Comparison of ENCODE assay signal across 29 mouse cellular contexts in the genomic region with DNA sequence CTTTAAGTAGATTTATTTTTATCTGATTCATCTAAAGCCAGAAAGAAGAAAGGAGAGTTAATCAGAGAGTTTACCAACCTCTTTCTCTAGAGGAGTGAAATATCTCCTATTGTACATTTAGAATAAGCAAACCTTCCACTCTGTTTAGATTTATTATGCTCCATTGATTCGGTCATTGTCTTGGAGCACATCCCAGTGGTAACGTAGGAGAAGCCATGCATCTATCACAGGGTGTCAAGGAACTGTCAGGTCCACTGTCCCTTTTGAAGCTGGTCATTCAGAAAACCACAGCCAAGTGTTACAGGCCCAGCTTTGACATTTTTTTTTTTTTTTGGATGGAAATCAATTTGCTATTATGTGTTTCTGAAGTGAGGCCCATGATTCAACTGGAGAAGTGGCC.
DNase-seq lines count a peak whose midpoint lies in the region; ATAC-seq and TF ChIP-seq lines count a peak whose summit lies in the region.
"Had no signal": no experiment of that assay in that cellular context is flagged by ENCODE, and none has a peak within 500 bp of the region (broad histone marks: within the 10 kb centered on the region; RNA-seq: fewer than 3 reads in every experiment).

No protein-coding gene starts in this region.

- no peaks in the 10 kb centered on the region for H3K9me3 ChIP-seq in lung, embryonic 14.5 days (ENCODE audit: low read depth, low read length)
- H3K9me3 ChIP-seq in neural tube, embryonic 15.5 days (replicated peaks): no peaks in the 10 kb centered on the region
- no peaks in the 10 kb centered on the region for H3K9me3 ChIP-seq in forebrain, embryonic 15.5 days
- no peaks in the 10 kb centered on the region for H3K9me3 ChIP-seq in hindbrain, embryonic 14.5 days (ENCODE audit: control insufficient read depth, low read length)
- H3K9me3 ChIP-seq: heart, embryonic 10.5 days; heart, embryonic 15.5 days; limb, embryonic 10.5 days; limb, embryonic 15.5 days; liver, embryonic 13.5 days; midbrain, embryonic 12.5 days; neural tube, embryonic 12.5 days had no signal

- no peak overlapping the region for H3K4me3 ChIP-seq in lung, embryonic 14.5 days (ENCODE audit: low read depth, low read length)
- H3K4me3 ChIP-seq in neural tube, embryonic 15.5 days (replicated peaks): no peak overlapping the region
- H3K4me3 ChIP-seq in forebrain, embryonic 15.5 days: no peak overlapping the region
- no peak overlapping the region for H3K4me3 ChIP-seq in hindbrain, embryonic 14.5 days (replicated peaks; ENCODE audit: low read length)
- H3K4me3 ChIP-seq: erythroblast, embryonic 14.5 days; heart, embryonic 10.5 days; heart, embryonic 15.5 days; limb, embryonic 10.5 days; limb, embryonic 15.5 days; liver, embryonic 13.5 days; midbrain, embryonic 12.5 days; neural tube, embryonic 12.5 days had no signal

- H3K4me2 ChIP-seq in lung, embryonic 14.5 days: no peak overlapping the region
- no peak overlapping the region for H3K4me2 ChIP-seq in neural tube, embryonic 15.5 days
- no peak overlapping the region for H3K4me2 ChIP-seq in forebrain, embryonic 15.5 days (replicated peaks)
- H3K4me2 ChIP-seq in hindbrain, embryonic 14.5 days (replicated peaks): no peak overlapping the region
- H3K4me2 ChIP-seq: heart, embryonic 15.5 days; limb, embryonic 15.5 days; liver, embryonic 13.5 days; midbrain, embryonic 12.5 days; neural tube, embryonic 12.5 days had no signal

- H3K4me1 ChIP-seq in lung, embryonic 14.5 days (ENCODE audit: insufficient read depth): no peaks in the 10 kb centered on the region
- H3K4me1 ChIP-seq in neural tube, embryonic 15.5 days: no peaks in the 10 kb centered on the region
- H3K4me1 ChIP-seq in forebrain, embryonic 15.5 days: no peaks in the 10 kb centered on the region
- H3K4me1 ChIP-seq in hindbrain, embryonic 14.5 days (replicated peaks; ENCODE audit: control insufficient read depth, insufficient read depth, low read length): no peaks in the 10 kb centered on the region
- H3K4me1 ChIP-seq: heart, embryonic 10.5 days; heart, embryonic 15.5 days; limb, embryonic 10.5 days; limb, embryonic 15.5 days; liver, embryonic 13.5 days; midbrain, embryonic 12.5 days; neural tube, embryonic 12.5 days had no signal

- H3K36me3 ChIP-seq in lung, embryonic 14.5 days (ENCODE audit: insufficient read depth): no peaks in the 10 kb centered on the region
- no peaks in the 10 kb centered on the region for H3K36me3 ChIP-seq in neural tube, embryonic 15.5 days
- no peaks in the 10 kb centered on the region for H3K36me3 ChIP-seq in forebrain, embryonic 15.5 days
- H3K36me3 ChIP-seq in hindbrain, embryonic 14.5 days (replicated peaks; ENCODE audit: control insufficient read depth, insufficient read depth): no peaks in the 10 kb centered on the region
- H3K36me3 ChIP-seq: heart, embryonic 10.5 days; heart, embryonic 15.5 days; limb, embryonic 10.5 days; limb, embryonic 15.5 days; liver, embryonic 13.5 days; midbrain, embryonic 12.5 days; neural tube, embryonic 12.5 days had no signal

- H3K27ac ChIP-seq in lung, embryonic 14.5 days (ENCODE audit: low read depth): no peak overlapping the region
- no peak overlapping the region for H3K27ac ChIP-seq in neural tube, embryonic 15.5 days (replicated peaks)
- no peak overlapping the region for H3K27ac ChIP-seq in forebrain, embryonic 15.5 days (replicated peaks)
- no peak overlapping the region for H3K27ac ChIP-seq in hindbrain, embryonic 14.5 days
- H3K27ac ChIP-seq: heart, embryonic 10.5 days; heart, embryonic 15.5 days; limb, embryonic 10.5 days; limb, embryonic 15.5 days; liver, embryonic 13.5 days; midbrain, embryonic 12.5 days; neural tube, embryonic 12.5 days had no signal

- ATAC-seq in lung, embryonic 14.5 days (ENCODE audit: insufficient read depth): peak; percentile 80
- ATAC-seq in neural tube, embryonic 15.5 days (ENCODE audit: low FRiP score): peak; percentile 66; the same call in 1 of the 2 replicates
- ATAC-seq in forebrain, embryonic 15.5 days (replicated peaks): no peak
- ATAC-seq in hindbrain, embryonic 14.5 days (ENCODE audit: low FRiP score): no peak
- ATAC-seq: forebrain, postnatal 0 days; intestine, embryonic 16.5 days had no signal

- no peak for TF ChIP-seq CTCF in lung, embryonic 14.5 days (IDR thresholded peaks at IDR 0.05; ENCODE audit: low read depth)

- 37% methylated on average over 2 of the region's 2 CpGs for WGBS in lung, embryonic 14.5 days
- 21% methylated on average over 2 of the region's 2 CpGs for WGBS in neural tube, embryonic 15.5 days
- 60% methylated on average over 2 of the region's 2 CpGs for WGBS in forebrain, embryonic 15.5 days
- 34% methylated on average over 2 of the region's 2 CpGs for WGBS in hindbrain, embryonic 14.5 days

- H3K27me3 ChIP-seq in lung, embryonic 14.5 days (ENCODE audit: insufficient read depth, low read length): no peaks in the 10 kb centered on the region
- 0 out of 2 replicates have a peak, but pooled peaks cover 3% of the 10 kb centered on the region for H3K27me3 ChIP-seq in neural tube, embryonic 15.5 days (replicated peaks)
- H3K27me3 ChIP-seq in forebrain, embryonic 15.5 days: no peaks in the 10 kb centered on the region
- H3K27me3 ChIP-seq in hindbrain, embryonic 14.5 days (ENCODE audit: control insufficient read depth, insufficient read depth, low read length): no peaks in the 10 kb centered on the region
- H3K27me3 ChIP-seq: heart, embryonic 15.5 days; limb, embryonic 15.5 days; liver, embryonic 13.5 days; midbrain, embryonic 12.5 days; neural tube, embryonic 12.5 days had no signal

- peak; percentile 10 for DNase-seq in adrenal gland, postnatal 14 days
- no peak for DNase-seq in adrenal gland, postnatal 25 days
- peak; percentile 74 for DNase-seq in lung, embryonic 14.5 days
- DNase-seq in lung, postnatal 25 days (ENCODE audit: low spot score): no peak
- peak; percentile 8 for DNase-seq in brain, adult 2 months (ENCODE audit: low read depth, low spot score)
- DNase-seq in hindbrain, embryonic 14.5 days (ENCODE audit: low spot score): no peak
- DNase-seq: cerebellum, adult 8-10 months; forebrain, postnatal 0 days; gastrocnemius, postnatal 10 days; kidney, adult 8-10 months; kidney, postnatal 10 days; layer of hippocampus, adult 9-11 months; liver, embryonic 13.5 days; lung, adult 18-20 months; lung, postnatal 14 days; right cerebral cortex, adult 18-20 months; spleen, adult 18-20 months; thymus, adult 18-20 months; thymus, postnatal 25 days had no signal

- no peak overlapping the region for H3K9ac ChIP-seq in lung, embryonic 14.5 days
- H3K9ac ChIP-seq in neural tube, embryonic 15.5 days (replicated peaks): no peak overlapping the region
- H3K9ac ChIP-seq in forebrain, embryonic 15.5 days (replicated peaks): no peak overlapping the region
- no peak overlapping the region for H3K9ac ChIP-seq in hindbrain, embryonic 14.5 days
- H3K9ac ChIP-seq: forebrain, postnatal 0 days; heart, embryonic 15.5 days; limb, embryonic 15.5 days; liver, embryonic 13.5 days; midbrain, embryonic 12.5 days; neural tube, embryonic 12.5 days had no signal

Comparison
In these comparisons a context has a peak if more than half of its experiments do, and no peak if none do; other contexts are left out.
1. DNase-seq: peak in adrenal gland, postnatal 14 days (single experiment), lung, embryonic 14.5 days (single experiment) and brain, adult 2 months (single experiment); none in adrenal gland, postnatal 25 days (single experiment), lung, postnatal 25 days (single experiment) and hindbrain, embryonic 14.5 days (single experiment).
2. ATAC-seq: peak in lung, embryonic 14.5 days (single experiment) and neural tube, embryonic 15.5 days (single experiment); none in forebrain, embryonic 15.5 days (single experiment) and hindbrain, embryonic 14.5 days (single experiment).